Mouse (Mus musculus) T-helper 1 cell (primary cell): ENCODE results near the gene Micu2.

ENCODE experiments used
- in situ Hi-C: fragments of 300-600 bp; cut with MboI, MseI; formaldehyde crosslinking; loops from one replicate; pipeline ENCODE4 v1.15.1; 2025; ENCODE audit warnings: high pct_unique_total_duplicates

Gene Micu2

GRCm38 (mm10) chr14:57967080-57967797 is 31.8 kb downstream of the Micu2 start:
- in situ Hi-C loops = no loop called here

DNA sequence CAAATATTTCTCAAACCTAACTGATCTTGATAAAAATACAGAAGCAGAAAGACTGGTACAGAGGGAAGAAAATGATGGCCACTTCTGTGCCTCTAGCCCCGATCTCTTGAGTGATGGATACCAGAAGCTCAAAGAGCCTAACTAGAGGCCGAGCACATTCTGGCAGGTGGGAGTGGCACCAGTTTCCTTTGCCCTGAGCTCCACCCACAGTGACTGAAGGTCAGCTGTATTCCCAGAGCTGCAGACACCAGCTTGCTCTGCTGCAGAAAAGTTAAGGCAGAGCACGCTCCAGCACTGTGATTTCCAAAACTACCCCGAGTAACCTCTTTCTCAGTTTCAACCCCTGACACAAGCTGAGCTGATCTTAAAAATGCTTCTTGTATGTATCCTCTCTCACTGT is 37.2 kb downstream of the Micu2 start:
- in situ Hi-C loops = no loop called here

DNA sequence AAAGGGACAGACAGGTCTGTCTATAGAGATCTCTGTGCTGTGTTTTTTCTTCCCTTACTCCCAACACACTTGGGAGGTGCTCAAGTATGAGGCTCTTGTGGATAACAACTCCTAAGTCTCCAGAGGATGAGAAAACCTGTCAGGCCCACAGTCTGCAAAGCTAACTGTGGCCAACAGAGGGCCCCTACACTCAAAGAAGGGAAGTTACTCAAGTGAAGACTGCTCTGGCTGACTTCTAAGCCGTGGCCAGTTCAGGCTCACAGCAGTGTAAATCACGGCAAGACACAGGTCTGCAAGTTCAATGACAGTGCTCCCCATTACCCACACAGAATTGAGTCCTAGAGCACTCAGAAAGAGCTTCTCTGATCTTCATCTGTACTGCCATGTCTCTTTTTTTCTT is 48.0 kb downstream of the Micu2 start:
- in situ Hi-C loops = no loop called here

GRCm38 (mm10) chr14:57945834-57946233 is 53.2 kb downstream of the Micu2 start:
- in situ Hi-C loops = no loop called here

GRCm38 (mm10) chr14:57937297-57937696 is 61.8 kb downstream of the Micu2 start:
- in situ Hi-C loops = no loop called here

- in situ Hi-C loops = no loop called here
Observed at GRCm38 (mm10) chr14:57934666-57935065, 64.4 kb downstream of the Micu2 start.

- in situ Hi-C loops = no loop called here
Observed at GRCm38 (mm10) chr14:57933608-57934007, 65.5 kb downstream of the Micu2 start.

GRCm38 (mm10) chr14:57932881-57933443 is 66.1 kb downstream of the Micu2 start:
- in situ Hi-C loops = no loop called here

DNA sequence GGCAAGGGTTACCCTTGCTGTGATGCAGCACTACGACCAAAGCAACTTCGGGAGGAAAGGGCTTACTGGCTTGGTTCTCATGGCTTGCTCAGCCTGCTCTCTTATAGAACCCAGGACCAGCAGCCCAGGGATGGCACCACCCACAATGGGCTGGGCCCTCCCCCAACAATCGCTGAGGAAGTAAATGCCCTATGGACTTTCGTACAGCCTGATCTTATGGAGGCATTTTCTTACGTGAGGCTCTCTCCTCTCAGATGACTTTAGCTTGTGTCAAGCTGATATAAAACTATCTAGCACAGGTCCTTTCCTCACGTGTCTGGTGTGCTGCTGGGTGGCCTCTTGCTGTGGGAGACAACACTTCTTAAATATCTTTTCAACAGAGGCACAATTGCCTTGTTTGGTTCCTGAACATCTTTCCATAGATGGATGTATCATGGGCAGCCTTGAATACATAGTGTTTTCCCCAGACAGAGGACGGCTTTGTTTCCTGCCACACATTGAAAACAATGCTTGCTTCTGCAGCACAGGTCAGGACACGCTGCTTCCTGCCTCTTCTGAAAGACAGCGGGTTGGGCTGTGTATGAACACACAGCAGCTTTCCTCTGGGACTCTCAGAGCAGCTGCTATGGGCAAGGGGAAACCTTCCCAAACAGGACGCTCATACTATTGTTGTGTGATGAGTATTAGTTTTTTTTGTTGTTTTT is 77.5 kb downstream of the Micu2 start:
- in situ Hi-C loops = no loop called here

- in situ Hi-C loops = no loop called here
Observed at GRCm38 (mm10) chr14:57920568-57921310, 78.3 kb downstream of the Micu2 start.

DNA sequence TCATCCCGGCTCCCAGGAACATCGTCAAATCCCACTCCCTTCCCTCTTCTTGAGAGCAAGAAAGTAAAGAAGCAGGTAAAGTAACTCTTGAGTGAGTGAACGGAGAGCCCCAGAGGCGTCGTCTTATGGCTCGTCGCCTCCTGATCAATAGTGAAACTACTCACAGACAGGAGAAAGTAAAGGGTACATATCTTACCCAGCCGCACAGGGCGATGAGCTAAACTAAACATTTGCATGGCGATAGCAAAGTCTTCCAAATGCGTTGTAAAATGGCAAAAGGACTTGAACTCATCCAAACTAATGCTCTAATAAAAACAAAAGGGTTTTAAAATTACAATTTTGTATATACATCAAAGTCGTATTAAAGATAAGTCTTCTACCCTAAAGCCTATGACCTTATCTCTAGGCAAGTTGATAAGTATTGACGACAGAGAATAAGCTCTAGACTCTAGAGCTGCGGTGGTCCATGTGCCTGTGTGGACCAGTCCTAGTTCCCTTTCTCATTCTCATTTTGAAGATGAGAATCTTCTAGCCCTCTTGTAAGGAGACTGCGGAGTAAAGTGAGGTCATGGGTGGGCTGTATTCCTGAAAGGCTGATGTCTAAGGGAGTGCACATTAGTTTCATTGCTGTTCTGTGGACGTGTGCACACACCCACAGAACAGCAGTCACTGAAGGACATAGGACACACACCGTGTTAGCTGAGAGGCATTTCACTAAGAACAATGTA is 79.8 kb downstream of the Micu2 start:
- in situ Hi-C loops = loop anchor here (10.0 kb wide), 1 partner anchor 245 kb away; no protein-coding TSS in a partner anchor

- in situ Hi-C loops = loop anchor here (10.0 kb wide), 1 partner anchor 241 kb away; no protein-coding TSS in a partner anchor
Observed at GRCm38 (mm10) chr14:57915341-57915740, 83.7 kb downstream of the Micu2 start.

- in situ Hi-C loops = loop anchor here (10.0 kb wide), 1 partner anchor 238 kb away; no protein-coding TSS in a partner anchor
Observed at GRCm38 (mm10) chr14:57912211-57913007, 86.7 kb downstream of the Micu2 start.

DNA sequence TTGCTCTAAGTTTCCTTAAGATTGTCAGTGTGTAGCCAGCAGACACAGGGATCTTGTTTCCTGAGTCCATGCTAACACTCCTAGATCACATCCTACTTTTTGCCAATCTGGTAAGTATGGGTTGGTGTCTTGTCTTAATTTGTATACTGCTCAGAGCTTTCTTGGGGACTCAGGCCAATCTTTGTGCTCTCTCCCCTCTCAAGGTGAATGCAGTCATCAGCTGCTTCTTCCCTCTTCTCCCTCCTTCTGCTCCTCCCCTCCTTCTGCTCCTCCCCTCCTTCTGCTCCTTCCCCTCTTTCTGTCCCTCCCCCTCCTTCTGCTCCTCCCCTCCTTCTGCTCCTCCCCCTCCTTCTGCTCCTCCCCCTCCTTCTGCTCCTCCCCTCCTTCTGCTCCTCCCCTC is 87.3 kb downstream of the Micu2 start:
- in situ Hi-C loops = loop anchor here (10.0 kb wide), 1 partner anchor 237 kb away; no protein-coding TSS in a partner anchor

- in situ Hi-C loops = loop anchor here (10.0 kb wide), 1 partner anchor 237 kb away; no protein-coding TSS in a partner anchor
Observed at GRCm38 (mm10) chr14:57911316-57911715, 87.7 kb downstream of the Micu2 start.

- in situ Hi-C loops = loop anchor here (10.0 kb wide), 1 partner anchor 236 kb away; no protein-coding TSS in a partner anchor
Observed at GRCm38 (mm10) chr14:57910501-57911068, 88.5 kb downstream of the Micu2 start.

GRCm38 (mm10) chr14:57909297-57909696 is 89.8 kb downstream of the Micu2 start:
- in situ Hi-C loops = loop anchor here (5.0 kb wide), 1 partner anchor 82 kb away; the partner anchor contains the start of genes Mrpl57 and Ska3

DNA sequence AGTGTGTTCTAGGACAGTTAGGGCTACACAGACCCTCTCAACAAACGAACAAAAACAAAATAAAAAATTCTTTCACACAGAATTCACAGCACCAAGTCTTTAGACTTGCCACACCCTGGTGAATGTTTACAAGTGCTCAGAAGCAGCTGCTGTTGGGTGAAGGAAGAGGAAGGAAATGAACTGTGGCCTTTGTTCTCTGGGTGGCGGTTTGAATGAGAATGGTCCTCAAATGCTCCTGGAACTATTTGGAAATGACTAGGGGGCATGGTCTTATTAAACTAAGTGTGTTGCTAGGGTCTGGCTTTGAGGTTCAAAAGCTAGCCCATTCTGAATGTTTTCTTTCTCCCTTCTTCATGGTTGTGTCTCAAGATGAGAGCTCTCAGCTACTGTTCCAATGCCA is 90.6 kb downstream of the Micu2 start:
- in situ Hi-C loops = loop anchor here (5.0 kb wide), 1 partner anchor 81 kb away; the partner anchor contains the start of genes Mrpl57 and Ska3

GRCm38 (mm10) chr14:57901998-57902397 is 97.1 kb downstream of the Micu2 start:
- in situ Hi-C loops = no loop called here

DNA sequence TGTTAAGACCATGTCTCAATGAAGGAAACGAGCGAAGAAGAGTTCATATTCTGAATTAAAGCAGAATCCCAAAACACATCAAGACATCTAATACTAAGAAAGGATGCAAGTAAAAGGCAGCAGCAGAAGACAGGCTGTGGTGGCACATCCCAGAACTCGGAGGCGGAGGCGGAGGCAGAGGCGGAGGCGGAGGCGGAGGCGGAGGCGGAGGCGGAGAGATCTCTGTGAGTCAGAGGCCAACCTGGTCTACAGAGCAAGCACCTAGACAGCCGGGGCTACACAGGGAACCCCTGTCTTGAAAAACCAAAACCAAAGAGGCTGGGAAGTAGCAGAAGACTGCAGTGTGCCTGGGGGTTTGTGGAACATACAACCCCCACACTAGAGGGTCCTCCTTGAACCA is 102.2 kb downstream of the Micu2 start:
- in situ Hi-C loops = no loop called here
